Mouse (Mus musculus) liver, postnatal 0 days (tissue): ENCODE data around the gene Usp15. TPM values are rescaled to one million over a fixed set of nuclear protein-coding genes. Genes with fewer than 3 reads are reported as not detected.

Source experiments
- ATAC-seq: fragments of 200-750 bp; cut with Nextera tagmentation; 2 replicates; pipeline ENCODE4 v1.8.0; 2017; ENCODE audit warnings: mild to moderate bottlenecking, moderate library complexity
- DNase-seq: peaks from one replicate; pipeline ENCODE4 v3.0.0-alpha.2; 2016
- H3K27ac ChIP-seq: fragments of 300-500 bp; sonication (generic); 2 replicates; pipeline ENCODE4 v1.5.1; 2014; ENCODE audit warnings: antibody characterized with exemption, moderate library complexity, mild to moderate bottlenecking, low read depth
- H3K27me3 ChIP-seq: fragments of 300-500 bp; sonication (generic); 2 replicates; pipeline ENCODE4 v1.6.1; 2014; ENCODE audit warnings: low read length, control low read depth, mixed read lengths; ENCODE audit not compliant: insufficient read depth
- H3K36me3 ChIP-seq: fragments of 300-500 bp; sonication (generic); replicated peaks from 2 replicates; pipeline ENCODE4 v1.6.1; 2014; ENCODE audit warnings: mild to moderate bottlenecking, control low read depth, low read length, moderate library complexity, mixed read lengths; ENCODE audit not compliant: insufficient read depth
- H3K4me1 ChIP-seq: fragments of 300-500 bp; sonication (generic); 2 replicates; pipeline ENCODE4 v1.6.1; 2014; ENCODE audit warnings: antibody characterized with exemption, mild to moderate bottlenecking, control low read depth; ENCODE audit not compliant: insufficient read depth
- H3K4me2 ChIP-seq: fragments of 300-500 bp; sonication (generic); 2 replicates; pipeline ENCODE4 v1.6.1; 2014; ENCODE audit warnings: low read depth, mild to moderate bottlenecking, low read length, moderate library complexity, mixed read lengths
- H3K4me3 ChIP-seq: fragments of 300-500 bp; sonication (generic); 2 replicates; pipeline ENCODE4 v1.5.1; 2014; ENCODE audit warnings: low read depth, low read length
- H3K9ac ChIP-seq: fragments of 300-500 bp; sonication (generic); replicated peaks from 2 replicates; pipeline ENCODE4 v1.6.1; 2014; ENCODE audit warnings: mild to moderate bottlenecking, moderate library complexity
- H3K9me3 ChIP-seq: fragments of 300-500 bp; sonication (generic); 2 replicates; pipeline ENCODE4 v1.6.1; 2016; ENCODE audit warnings: mild to moderate bottlenecking, control low read depth, low read length, mixed read lengths
- CTCF ChIP-seq: sonication (generic); IDR thresholded peaks from 2 replicates; pipeline ENCODE4 v1.5.1; 2016; ENCODE audit warnings: antibody characterized with exemption, low read depth
- EP300 ChIP-seq: IDR thresholded peaks from 2 replicates; pipeline ENCODE4 v1.6.1; 2016; ENCODE audit warnings: antibody characterized with exemption, low read depth, mild to moderate bottlenecking
- WGBS: fragments of 180-500 bp; shearing (Covaris S2); extraction: QIAGEN DNeasy Blood & Tissue Kit; methylation state at CpG from one replicate; pipeline ENCODE4 v1.1.7; 2014; ENCODE audit not compliant: insufficient replicate concordance; 5-methylcytosine and 5-hydroxymethylcytosine counted together
- polyA plus RNA-seq: library from polyadenylated mRNA; unstranded; fragments of >200 nt; fragmentation: Nextera tagmentation; extraction: Ambion mirVana; gene quantifications from 2 replicates; pipeline ENCODE4 v1.2.1, GENCODE M21; 2015

The Usp15 gene
- polyA plus RNA-seq, 1 experiment from 2014 or later, result 59.9 TPM

DNA sequence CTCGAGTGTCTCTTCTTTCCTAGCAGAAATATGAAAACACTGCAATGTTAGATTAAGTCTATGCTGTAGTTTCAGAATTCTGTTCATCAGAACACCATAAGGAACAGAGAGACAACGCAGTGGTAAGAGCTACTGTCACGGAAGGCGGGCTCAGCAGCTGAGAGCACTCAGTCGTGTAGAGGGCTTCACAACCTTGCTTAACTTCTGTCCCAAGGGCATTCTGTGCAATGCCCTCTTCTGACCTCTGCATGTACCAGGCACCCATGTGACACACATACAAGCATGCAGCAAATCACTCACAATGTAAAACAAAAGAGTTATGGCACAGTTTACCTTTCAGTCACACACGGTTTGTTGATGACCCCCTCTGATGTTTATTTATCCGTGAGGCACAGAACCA, 37.5 kb downstream of the Usp15 start:
- Histone ChIP-seq H3K4me2 (no peak overlapping the region), H3K9ac (no peak overlapping the region), H3K4me3 (no peak overlapping the region), H3K4me1 (no peaks in the 10 kb centered on the region), H3K27ac (no peak overlapping the region), H3K36me3 (peaks cover 59% of the 10 kb centered on the region), H3K9me3 (no peaks in the 10 kb centered on the region), H3K27me3 (no peaks in the 10 kb centered on the region)
- DNase-seq (peak; percentile 25), ATAC-seq (peak; percentile 66)
- TF ChIP-seq CTCF (no peak), EP300 (no peak)
- WGBS, result 79% methylated on average over 7 of the region's 7 CpGs

DNA sequence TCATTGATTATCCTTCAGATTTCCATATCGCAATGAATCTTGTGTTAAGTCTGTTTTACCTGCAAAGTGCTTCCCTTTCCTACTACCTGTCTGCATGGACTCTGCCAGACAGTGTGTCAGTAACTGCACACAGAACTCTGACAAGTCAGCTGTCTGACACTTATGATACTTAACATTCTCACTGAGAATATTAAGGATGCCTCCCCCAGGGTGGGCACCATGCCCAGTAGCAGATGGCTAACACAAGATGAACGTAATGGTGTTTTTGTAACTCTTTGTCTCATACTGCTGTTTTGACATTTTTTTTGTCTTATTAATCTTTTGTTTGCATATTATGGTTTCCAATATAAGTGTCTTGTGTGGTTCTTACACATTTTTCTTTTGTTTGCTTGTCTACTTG, 40.4 kb downstream of the Usp15 start:
- TF ChIP-seq CTCF (no peak), EP300 (no peak)
- DNase-seq (no peak), ATAC-seq (no peak)
- Histone ChIP-seq H3K9me3 (no peaks in the 10 kb centered on the region), H3K27ac (no peak overlapping the region), H3K36me3 (peaks cover 53% of the 10 kb centered on the region), H3K4me2 (no peak overlapping the region), H3K4me3 (no peak overlapping the region), H3K9ac (no peak overlapping the region), H3K4me1 (no peaks in the 10 kb centered on the region), H3K27me3 (no peaks in the 10 kb centered on the region)
- WGBS, result 88% methylated on average over 2 of the region's 2 CpGs

DNA sequence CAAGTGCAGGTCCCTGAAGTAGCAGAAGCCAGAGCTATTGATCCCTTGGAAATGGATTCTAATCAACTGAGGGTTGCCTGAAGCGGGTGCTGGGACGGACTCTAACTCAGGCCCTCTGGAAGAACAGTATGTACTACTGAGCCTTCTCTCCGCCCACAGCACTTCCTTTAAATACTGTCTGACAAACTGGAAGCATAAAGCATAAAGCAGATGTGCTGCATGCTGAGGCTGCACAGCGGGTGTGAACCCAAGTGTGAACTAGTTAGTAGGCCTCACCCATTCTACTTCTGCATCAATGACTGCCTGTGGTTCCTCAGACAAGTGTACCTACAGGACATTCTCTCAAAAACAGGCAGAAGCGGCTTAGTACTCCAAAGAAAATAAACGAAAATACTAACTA, 41.0 kb downstream of the Usp15 start:
- no peak for ATAC-seq
- no peak for TF ChIP-seq EP300
- no peak for TF ChIP-seq CTCF

DNA sequence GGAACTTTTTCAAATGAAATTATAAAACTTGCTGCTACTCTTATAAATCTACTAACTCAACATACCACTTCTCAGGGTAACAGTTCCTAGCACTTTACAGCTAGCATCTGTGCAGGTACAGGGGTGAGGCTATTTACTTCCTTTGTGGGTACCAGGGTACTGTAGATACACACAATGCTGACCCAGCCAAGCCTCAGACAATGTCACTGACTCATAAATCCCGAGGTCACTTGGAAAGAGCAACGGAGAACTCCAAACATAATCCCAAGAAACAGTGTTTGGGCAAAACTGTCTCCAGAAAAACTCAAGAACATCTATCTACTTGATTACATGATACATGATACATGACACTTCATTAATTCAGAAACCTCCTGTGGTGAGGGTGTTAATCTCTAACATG, 43.5 kb downstream of the Usp15 start:
- no peak overlapping the region for H3K4me2 ChIP-seq
- no peaks in the 10 kb centered on the region for H3K4me1 ChIP-seq
- peaks cover 43% of the 10 kb centered on the region for H3K36me3 ChIP-seq
- no peak overlapping the region for H3K9ac ChIP-seq
- H3K27ac ChIP-seq, result no peak overlapping the region
- 73% methylated on average over 2 of the region's 2 CpGs for WGBS
- no peak overlapping the region for H3K4me3 ChIP-seq
- H3K9me3 ChIP-seq, result no peaks in the 10 kb centered on the region
- ATAC-seq (no peak), DNase-seq (no peak)
- TF ChIP-seq EP300 (no peak), CTCF (no peak)
- no peaks in the 10 kb centered on the region for H3K27me3 ChIP-seq

More for the DNA sequence above, 41.0 kb downstream of the Usp15 start:
- no peak overlapping the region for H3K27ac ChIP-seq
- WGBS, result 85% methylated on average over 6 of the region's 6 CpGs
- no peak overlapping the region for H3K4me3 ChIP-seq
- H3K27me3 ChIP-seq, result no peaks in the 10 kb centered on the region
- no peak for DNase-seq
- no peak overlapping the region for H3K9ac ChIP-seq
- peaks cover 56% of the 10 kb centered on the region for H3K36me3 ChIP-seq
- no peaks in the 10 kb centered on the region for H3K4me1 ChIP-seq
- H3K9me3 ChIP-seq, result no peaks in the 10 kb centered on the region
- H3K4me2 ChIP-seq, result no peak overlapping the region

DNA sequence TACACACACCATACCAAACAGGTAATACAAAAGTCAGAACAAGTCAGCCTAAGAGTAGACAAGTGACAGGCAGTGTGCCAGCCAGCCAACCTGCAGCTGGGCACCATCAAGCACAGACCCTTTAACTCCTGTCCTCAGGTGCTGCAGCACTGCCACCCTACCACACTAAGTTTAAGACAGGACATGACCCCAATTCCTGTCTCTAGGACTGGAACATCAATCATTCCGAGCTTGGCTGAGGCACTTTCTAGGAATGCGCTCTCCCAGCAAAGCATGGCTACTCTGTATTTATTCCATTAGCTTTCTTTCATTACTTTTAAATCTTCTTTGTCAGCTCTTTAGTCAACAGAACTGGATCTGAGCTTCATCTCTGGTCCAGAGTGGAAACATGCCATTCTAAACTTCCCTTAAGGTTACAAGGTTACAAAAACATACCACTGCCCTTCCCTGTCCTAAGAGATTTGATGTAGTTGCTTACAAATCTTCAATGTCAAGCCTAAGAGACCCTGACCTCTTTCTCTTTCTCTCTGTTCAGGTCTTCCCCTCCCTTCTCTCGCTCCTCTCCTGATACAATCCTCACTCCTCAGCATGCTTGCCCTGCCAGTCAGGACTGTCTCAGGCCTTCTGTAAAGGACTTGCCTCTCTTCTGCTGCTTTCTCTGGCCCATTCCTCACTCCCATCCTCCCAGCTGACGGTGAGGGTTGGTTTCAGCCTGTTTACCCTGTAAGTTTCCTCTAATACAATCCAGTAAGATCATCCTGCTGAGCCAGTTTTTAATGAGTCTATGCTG, 48.6 kb downstream of the Usp15 start:
- Histone ChIP-seq H3K27me3 (no peaks in the 10 kb centered on the region), H3K4me1 (0 out of 2 replicates have a peak, but pooled peaks cover 3% of the 10 kb centered on the region), H3K4me3 (no peak overlapping the region), H3K36me3 (peaks cover 55% of the 10 kb centered on the region), H3K4me2 (no peak overlapping the region), H3K9ac (no peak overlapping the region), H3K27ac (peak overlapping the region; percentile 6; the same call in 1 of the 2 replicates), H3K9me3 (no peaks in the 10 kb centered on the region)
- ATAC-seq (no peak), DNase-seq (no peak)
- 83% methylated on average over 4 of the region's 4 CpGs for WGBS
- TF ChIP-seq CTCF (no peak), EP300 (no peak)

DNA sequence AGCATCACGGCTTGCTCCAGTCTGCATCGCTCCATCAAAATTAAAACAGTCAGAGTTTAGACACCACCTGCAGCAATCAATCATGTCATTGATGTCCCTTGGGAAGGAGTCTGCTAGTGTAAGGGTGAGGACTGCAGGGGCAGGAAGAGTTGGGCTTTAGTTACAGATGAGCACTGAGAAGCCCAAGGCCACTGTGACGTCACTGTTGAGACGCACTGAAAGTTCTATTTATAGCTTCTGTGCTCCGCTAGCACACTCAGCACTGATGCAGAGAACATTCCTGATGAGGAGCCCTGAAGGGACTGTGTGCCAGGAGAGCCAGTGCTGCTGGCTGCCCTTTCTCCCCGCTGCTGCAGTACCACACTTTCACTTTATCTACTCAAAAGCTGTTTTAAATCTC, 49.6 kb downstream of the Usp15 start:
- TF ChIP-seq CTCF (no peak), EP300 (no peak)
- no peaks in the 10 kb centered on the region for H3K9me3 ChIP-seq
- no peak overlapping the region for H3K9ac ChIP-seq
- H3K36me3 ChIP-seq, result peaks cover 64% of the 10 kb centered on the region
- H3K27ac ChIP-seq, result no peak overlapping the region
- no peak overlapping the region for H3K4me3 ChIP-seq
- DNase-seq (no peak), ATAC-seq (no peak)
- H3K4me2 ChIP-seq, result no peak overlapping the region
- no peaks in the 10 kb centered on the region for H3K27me3 ChIP-seq
- 72% methylated on average over 6 of the region's 6 CpGs for WGBS
- 0 out of 2 replicates have a peak, but pooled peaks cover 3% of the 10 kb centered on the region for H3K4me1 ChIP-seq
